Mouse (Mus musculus) olfactory bulb, adult 2 months (tissue): ENCODE results near the gene Dpf3. TPM values are rescaled to one million over a fixed set of nuclear protein-coding genes. Genes with fewer than 3 reads are reported as not detected.

Source experiments
- H3K27ac ChIP-seq: fragments of 200-500 bp; 2 replicates; pipeline ENCODE4 v1.5.1; 2012; ENCODE audit warnings: low read depth, low read length; ENCODE audit not compliant: insufficient read depth
- H3K4me1 ChIP-seq: fragments of 200-500 bp; 2 replicates; pipeline ENCODE4 v1.6.1; 2012; ENCODE audit warnings: low read length; ENCODE audit not compliant: control insufficient read depth, insufficient read depth
- H3K4me3 ChIP-seq: fragments of 200-500 bp; 2 replicates; pipeline ENCODE4 v1.5.1; 2012; ENCODE audit warnings: mild to moderate bottlenecking, low read depth, low read length, moderate library complexity; ENCODE audit not compliant: insufficient read depth
- CTCF ChIP-seq: fragments of 200-500 bp; IDR thresholded peaks from 2 replicates; pipeline ENCODE4 v1.5.1; 2012; ENCODE audit warnings: low read depth, mild to moderate bottlenecking, low read length, moderate library complexity; ENCODE audit not compliant: insufficient read depth
- POLR2A ChIP-seq: fragments of 200-500 bp; IDR thresholded peaks from 2 replicates; pipeline ENCODE4 v1.6.1; 2012; ENCODE audit warnings: mild to moderate bottlenecking, low read depth, low read length, moderate library complexity; ENCODE audit not compliant: insufficient read depth
- WGBS: fragments of 180-500 bp; shearing (Covaris S2); methylation state at CpG from one replicate; pipeline ENCODE4 v1.1.7; 2018; 5-methylcytosine and 5-hydroxymethylcytosine counted together
- polyA plus RNA-seq: library from polyadenylated mRNA; stranded (reverse); fragments of >200 nt; gene quantifications from 2 replicates; pipeline ENCODE4 v1.2.4, GENCODE M21; 2012; ENCODE audit warnings: low replicate concordance; ENCODE audit not compliant: missing spikeins, insufficient read depth, insufficient read length

Gene Dpf3
- polyA plus RNA-seq, 1 experiment = not detected

DNA sequence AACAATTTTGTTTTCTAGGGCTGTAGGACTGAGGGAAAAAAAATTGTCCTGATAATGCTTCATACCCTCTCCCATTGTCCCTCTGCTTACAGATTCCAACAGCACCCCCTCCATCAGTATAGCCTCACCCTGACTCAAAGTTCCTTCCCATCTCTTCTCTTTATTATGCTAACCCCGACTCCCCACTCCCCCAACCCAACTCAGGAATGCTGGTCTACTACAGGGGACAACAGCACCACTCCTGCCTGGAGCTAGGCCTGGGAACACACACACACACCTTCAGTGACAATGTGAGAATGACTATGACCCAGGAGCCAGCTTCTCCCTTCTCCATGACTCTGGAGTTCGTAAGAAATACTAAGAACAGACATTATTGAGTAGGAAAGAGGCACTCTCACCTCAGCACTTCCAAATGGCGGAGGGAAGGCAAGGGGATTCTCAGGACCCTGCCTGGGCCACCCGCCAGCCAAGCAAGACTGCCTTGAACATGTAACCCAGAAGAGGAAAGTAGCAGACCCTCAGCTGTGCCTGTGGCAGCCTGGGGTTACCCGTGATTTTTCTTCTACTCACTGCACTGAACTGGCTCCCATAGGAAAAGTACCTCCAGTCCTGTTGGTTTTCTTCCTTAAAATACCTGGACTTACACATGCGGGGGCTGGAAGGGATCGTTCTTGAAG is 276.2 kb downstream of the Dpf3 start:
- WGBS = 87% methylated on average over 7 of the region's 7 CpGs
- Histone ChIP-seq H3K27ac (no peak overlapping the region), H3K4me3 (no peak overlapping the region), H3K4me1 (peaks cover 26% of the 10 kb centered on the region)
- TF ChIP-seq POLR2A = no peak
- TF ChIP-seq CTCF = no peak

DNA sequence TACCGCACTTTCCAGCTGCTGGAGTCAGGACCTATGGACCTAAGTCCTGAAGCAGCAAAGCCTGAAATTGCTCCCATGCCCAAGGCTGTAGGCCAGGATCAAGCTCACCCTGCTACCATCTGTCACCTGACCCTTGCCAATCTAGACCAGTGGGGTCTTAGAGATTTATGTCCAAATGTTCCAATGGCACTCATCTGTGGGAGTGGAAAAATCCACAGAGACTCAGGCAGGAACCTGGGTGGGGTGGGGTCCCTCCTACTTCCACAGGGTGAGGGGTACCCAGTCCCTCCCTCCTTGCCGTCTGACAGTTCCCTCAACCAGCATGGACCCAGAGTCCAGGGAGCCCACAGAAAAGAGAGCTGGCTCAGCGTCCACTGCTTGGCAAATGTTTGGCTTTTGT is 276.8 kb downstream of the Dpf3 start:
- H3K27ac ChIP-seq = no peak overlapping the region
- H3K4me3 ChIP-seq = no peak overlapping the region
- H3K4me1 ChIP-seq = peaks cover 26% of the 10 kb centered on the region
- no peak for TF ChIP-seq CTCF
- no peak for TF ChIP-seq POLR2A
- WGBS = 90% methylated on average over 3 of the region's 3 CpGs

DNA sequence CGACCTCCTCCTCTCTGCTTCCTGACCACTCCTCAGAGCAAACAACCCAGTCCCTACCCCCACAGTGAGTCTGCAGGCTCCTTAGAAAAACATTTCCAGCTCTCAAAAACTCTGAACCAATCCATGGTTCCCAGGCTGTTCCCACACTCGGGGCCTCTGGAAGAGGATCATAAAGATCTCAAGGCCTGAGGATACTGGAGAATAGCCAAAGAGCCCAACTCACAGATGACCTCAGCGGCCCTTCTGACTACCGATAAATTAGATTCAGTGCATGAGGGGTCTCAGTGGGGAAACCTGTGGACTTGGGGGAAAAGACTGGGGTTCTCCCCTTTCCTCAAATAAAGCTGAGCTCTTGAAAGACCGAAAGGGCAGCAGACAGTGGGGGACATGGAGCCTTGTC is 277.2 kb downstream of the Dpf3 start:
- Histone ChIP-seq H3K4me3 (no peak overlapping the region), H3K4me1 (peaks cover 26% of the 10 kb centered on the region), H3K27ac (no peak overlapping the region)
- TF ChIP-seq POLR2A (no peak), CTCF (no peak)
- 86% methylated on average over 5 of the region's 5 CpGs for WGBS

DNA sequence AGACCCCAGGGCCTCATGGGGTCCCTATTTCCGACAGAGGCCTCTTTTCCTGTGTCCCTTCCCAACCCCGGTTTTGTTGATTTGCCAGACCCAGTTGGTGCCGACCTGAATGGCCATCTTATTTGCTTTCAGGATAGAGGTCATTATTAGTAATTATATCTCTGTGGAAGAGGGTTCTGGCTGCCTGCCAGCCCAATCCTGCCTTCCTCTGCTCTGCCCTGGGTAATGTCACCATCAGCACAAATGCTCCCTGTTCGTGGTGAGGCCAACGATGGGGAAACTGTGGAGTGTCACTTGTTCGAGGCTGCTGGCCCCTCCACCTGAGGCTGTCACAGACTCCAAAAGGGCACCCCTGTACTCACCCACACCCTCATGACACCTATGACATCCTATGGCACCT is 278.1 kb downstream of the Dpf3 start:
- H3K4me3 ChIP-seq = no peak overlapping the region
- WGBS = 39% methylated on average over 6 of the region's 6 CpGs
- H3K4me1 ChIP-seq = peaks cover 26% of the 10 kb centered on the region
- no peak overlapping the region for H3K27ac ChIP-seq
- TF ChIP-seq CTCF (no peak), POLR2A (no peak)

DNA sequence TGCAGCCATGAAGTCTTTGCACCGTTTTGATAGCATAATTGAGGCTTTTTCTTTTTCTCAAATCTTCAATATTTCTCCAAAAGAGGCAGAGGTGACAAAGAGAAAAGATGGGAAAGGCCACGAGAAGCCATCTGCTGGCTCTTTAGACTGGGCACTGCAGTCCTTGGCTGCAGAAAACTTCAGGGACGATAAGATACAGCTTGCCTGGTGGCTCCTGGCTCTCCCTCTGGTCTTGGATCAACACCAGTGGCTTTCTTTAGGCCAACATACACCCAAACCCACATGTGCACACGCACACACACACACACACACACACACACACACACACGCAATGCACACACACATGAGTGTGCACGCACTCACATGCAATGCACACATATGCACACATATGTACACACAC is 278.7 kb downstream of the Dpf3 start:
- Histone ChIP-seq H3K27ac (no peak overlapping the region), H3K4me3 (no peak overlapping the region), H3K4me1 (peaks cover 22% of the 10 kb centered on the region)
- 58% methylated on average over 6 of the region's 6 CpGs for WGBS
- TF ChIP-seq CTCF = no peak
- TF ChIP-seq POLR2A = no peak

DNA sequence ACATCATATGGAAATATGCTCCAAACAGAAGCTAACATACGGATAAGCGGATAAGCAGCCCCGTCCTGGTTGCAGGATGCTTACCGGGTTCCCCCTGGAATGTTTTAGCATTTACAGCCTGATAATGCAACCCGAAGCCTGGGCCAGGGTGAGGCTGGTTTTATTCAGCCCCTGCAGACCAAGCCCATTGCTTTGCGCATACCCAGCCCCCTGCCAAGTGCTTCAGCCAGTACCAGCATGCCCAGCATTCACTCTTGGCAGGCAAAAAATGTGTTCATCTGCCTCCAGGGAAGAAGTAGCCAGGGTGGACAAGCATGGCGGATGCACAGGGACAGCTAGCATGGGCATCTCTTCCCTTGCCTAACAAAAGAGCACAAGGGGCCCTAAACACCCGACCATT is 279.5 kb downstream of the Dpf3 start:
- TF ChIP-seq POLR2A (no peak), CTCF (no peak)
- Histone ChIP-seq H3K27ac (no peak overlapping the region), H3K4me1 (peaks cover 25% of the 10 kb centered on the region), H3K4me3 (no peak overlapping the region)
- WGBS = 65% methylated on average over 8 of the region's 8 CpGs

DNA sequence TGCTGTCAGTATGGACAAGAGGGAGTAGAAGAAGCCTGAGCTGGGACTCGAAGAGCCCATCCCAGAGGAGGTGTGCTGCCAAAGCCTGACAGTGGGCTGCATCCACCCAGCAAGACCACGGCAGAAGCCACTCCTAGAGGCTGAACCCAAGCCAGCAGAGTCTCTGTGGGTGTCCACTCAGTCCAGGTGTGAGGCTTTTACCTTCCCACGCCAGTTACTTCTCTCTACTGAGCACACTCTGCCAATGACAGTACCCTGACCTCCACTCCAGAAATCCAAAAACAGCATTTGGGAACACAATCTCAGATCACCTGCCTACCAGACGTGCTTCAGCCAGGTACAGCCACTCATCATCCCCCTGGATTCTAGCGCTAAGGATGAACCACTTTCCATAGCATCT is 280.0 kb downstream of the Dpf3 start:
- H3K27ac ChIP-seq = no peak overlapping the region
- WGBS = 81% methylated on average over 5 of the region's 5 CpGs

DNA sequence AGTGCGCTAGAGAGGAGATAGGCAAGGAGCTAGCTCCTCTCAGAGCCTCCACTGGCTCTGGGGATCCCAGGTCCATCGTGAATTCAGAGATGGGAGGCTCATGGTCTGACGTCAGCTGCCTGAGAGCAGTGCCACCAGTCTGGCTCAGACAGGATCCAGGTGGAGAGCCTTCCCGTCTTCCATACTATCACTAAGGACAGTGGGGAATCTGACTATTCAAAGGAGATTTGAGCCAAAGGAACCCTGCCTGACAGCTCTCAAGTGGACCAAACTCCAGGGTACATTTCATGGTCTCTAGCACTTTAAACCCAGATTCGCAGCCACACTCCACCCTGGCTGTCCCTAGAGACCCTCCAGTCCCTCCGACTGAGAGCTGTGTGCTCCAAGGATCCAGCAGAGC is 280.6 kb downstream of the Dpf3 start:
- TF ChIP-seq POLR2A (no peak), CTCF (no peak)
- WGBS = 84% methylated on average over 6 of the region's 6 CpGs

More for the DNA sequence above, 280.0 kb downstream of the Dpf3 start:
- Histone ChIP-seq H3K4me3 (no peak overlapping the region), H3K4me1 (peaks cover 25% of the 10 kb centered on the region)
- TF ChIP-seq CTCF = no peak
- no peak for TF ChIP-seq POLR2A

DNA sequence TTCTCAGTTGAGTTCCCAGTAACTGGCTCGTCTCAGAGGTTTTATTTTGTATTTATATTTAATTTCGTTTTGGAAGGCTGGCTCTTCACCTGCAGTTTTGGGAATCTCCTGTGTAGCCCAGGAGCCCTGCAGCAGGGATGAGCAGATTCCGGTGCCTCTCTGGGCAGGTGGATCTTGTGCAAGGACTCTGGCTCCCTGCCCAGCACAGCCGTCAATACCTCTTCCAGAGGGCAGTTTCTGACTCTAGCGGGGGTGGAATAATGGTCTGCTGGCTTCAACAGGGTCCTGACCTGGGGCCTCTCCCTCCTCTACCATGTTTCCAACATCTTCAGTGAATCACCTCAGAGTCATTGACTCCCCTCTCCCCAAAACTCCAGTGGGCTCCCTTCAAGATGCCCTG is 283.2 kb downstream of the Dpf3 start:
- Histone ChIP-seq H3K4me3 (no peak overlapping the region), H3K27ac (no peak overlapping the region), H3K4me1 (peaks cover 25% of the 10 kb centered on the region)
- no peak for TF ChIP-seq POLR2A
- no peak for TF ChIP-seq CTCF
- WGBS = 74% methylated on average over 5 of the region's 5 CpGs

More for the DNA sequence above, 280.6 kb downstream of the Dpf3 start:
- H3K27ac ChIP-seq = no peak overlapping the region
- H3K4me1 ChIP-seq = peaks cover 25% of the 10 kb centered on the region
- no peak overlapping the region for H3K4me3 ChIP-seq
